Mouse (Mus musculus) CH12.LX (cell line): ENCODE data around the gene Zfp978. TPM values are rescaled to one million over a fixed set of nuclear protein-coding genes. Genes with fewer than 3 reads are reported as not detected.
"Not testable (repeated sequence)": the region's sequence is repeated elsewhere in the genome, so short reads cannot be mapped to it uniquely, and the experiment has no call there.

Experiments used
- DNase-seq: peaks from one replicate; pipeline ENCODE4 v3.0.0-alpha.2; 2013; ENCODE audit errors: extremely low read depth
- H3K27ac ChIP-seq: 2 replicates; pipeline ENCODE4 v1.5.1; 2012; ENCODE audit warnings: low read depth, mild to moderate bottlenecking, control low read depth, moderate library complexity; ENCODE audit not compliant: insufficient read depth
- H3K27me3 ChIP-seq: replicated peaks from 2 replicates; pipeline ENCODE3; 2012; ENCODE audit warnings: inconsistent platforms
- H3K36me3 ChIP-seq, 2 experiments: replicated peaks in 1 of 2; 2 replicates each; pipeline versions ENCODE3 to v1.6.1; 2012; ENCODE audit warnings: inconsistent platforms in 1 of 2, low read length in 1 of 2, mild to moderate bottlenecking in 1 of 2, mixed read lengths in 1 of 2, moderate library complexity in 1 of 2; ENCODE audit not compliant: control insufficient read depth in 1 of 2, insufficient read depth in 1 of 2
- H3K4me1 ChIP-seq, 2 experiments: 2 replicates each; pipeline ENCODE4 v1.6.1; 2012; ENCODE audit warnings: inconsistent platforms in 1 of 2, moderate library complexity in 1 of 2; ENCODE audit not compliant: insufficient read depth in 2 of 2, control insufficient read depth in 1 of 2
- H3K4me2 ChIP-seq: 2 replicates; pipeline ENCODE4 v1.6.1; 2012; ENCODE audit warnings: low read depth, mild to moderate bottlenecking, control low read depth; ENCODE audit not compliant: poor library complexity, insufficient read depth, severe bottlenecking
- H3K4me3 ChIP-seq, 3 experiments: fragments of 150-350 bp in 1 of 3; sonication (generic) in 1 of 3; replicated peaks in 1 of 3; 2 replicates each; pipeline versions ENCODE3 to v1.5.1; 2011 to 2012; ENCODE audit warnings: low read depth in 2 of 3, low read length in 2 of 3, mild to moderate bottlenecking in 2 of 3, moderate library complexity in 2 of 3, control low read depth in 1 of 3, improper control_type of control experiment in 1 of 3, inconsistent platforms in 1 of 3, mixed read lengths in 1 of 3; ENCODE audit not compliant: poor library complexity in 1 of 3
- H3K79me2 ChIP-seq: replicated peaks from 2 replicates; pipeline ENCODE4 v1.6.1; 2012; ENCODE audit warnings: mild to moderate bottlenecking, moderate library complexity; ENCODE audit not compliant: control insufficient read depth, poor library complexity, insufficient read depth, severe bottlenecking; ENCODE audit errors: extremely low read depth
- H3K9ac ChIP-seq: 2 replicates; pipeline ENCODE4 v1.6.1; 2012; ENCODE audit warnings: low read depth, mild to moderate bottlenecking, control low read depth, moderate library complexity; ENCODE audit not compliant: insufficient read depth
- H3K9me3 ChIP-seq: replicated peaks from 2 replicates; pipeline ENCODE3; 2012; ENCODE audit warnings: low read length, inconsistent platforms, mixed read lengths
- dilution Hi-C: fragments of 300-500 bp; cut with MboI; formaldehyde crosslinking; loops from 2 replicates; pipeline ENCODE4 v1.14.3; 2020; ENCODE audit warnings: low sequenced_read_pairs; ENCODE audit not compliant: extremely low pct_unique_long_range_greater_than_20kb, extremely low pct_ligation_motif_present
- in situ Hi-C: fragments of 300-500 bp; cut with MboI; formaldehyde crosslinking; loops from 3 replicates; pipeline ENCODE4 v1.14.3; 2019; ENCODE audit warnings: low sequenced_read_pairs, low pct_ligation_motif_present, low pct_unique_long_range_greater_than_20kb, mixed read lengths
- polyA plus RNA-seq: library from polyadenylated mRNA; unstranded; fragments of >175 nt; gene quantifications from 2 replicates; pipeline ENCODE4 v1.2.1, GENCODE M21; 2012; ENCODE audit warnings: low read depth; ENCODE audit not compliant: insufficient read length
- total RNA-seq, 2 experiments: library from RNA; depleted of rRNA; stranded (reverse); fragments of 300-350 nt in 1 of 2; fragments of >200 nt in 1 of 2; gene quantifications; 2 replicates each; pipeline ENCODE4 v1.2.3; 2012 to 2014

The Zfp978 gene
- total and polyA plus RNA-seq, 3 experiments: 0.72 TPM; not detected in 2

- dilution Hi-C loops, DNase-seq, H3K9ac ChIP-seq, H3K4me3 ChIP-seq, in situ Hi-C loops, H3K79me2 ChIP-seq, H3K4me2 ChIP-seq, H3K36me3 ChIP-seq, H3K27me3 ChIP-seq, H3K27ac ChIP-seq, H3K4me1 ChIP-seq: not testable (repeated sequence)
- H3K9me3 ChIP-seq: peaks cover 23% of the 10 kb centered on the region
Observed at GRCm38 (mm10) chr4:147398741-147399140, 37.6 kb downstream of the Zfp978 start.

- H3K79me2 ChIP-seq, in situ Hi-C loops, H3K4me1 ChIP-seq, H3K4me3 ChIP-seq, H3K9ac ChIP-seq, dilution Hi-C loops, H3K27me3 ChIP-seq, DNase-seq, H3K4me2 ChIP-seq, H3K36me3 ChIP-seq, H3K27ac ChIP-seq: not testable (repeated sequence)
- peaks cover 29% of the 10 kb centered on the region for H3K9me3 ChIP-seq
Observed at GRCm38 (mm10) chr4:147399505-147399904, 38.4 kb downstream of the Zfp978 start.

GRCm38 (mm10) chr4:147400031-147400847 is 39.1 kb downstream of the Zfp978 start:
- in situ Hi-C loops, H3K9ac ChIP-seq, H3K4me3 ChIP-seq, H3K79me2 ChIP-seq, H3K4me1 ChIP-seq, H3K36me3 ChIP-seq, H3K27me3 ChIP-seq, DNase-seq, H3K27ac ChIP-seq, dilution Hi-C loops, H3K4me2 ChIP-seq: not testable (repeated sequence)
- H3K9me3 ChIP-seq: peaks cover 29% of the 10 kb centered on the region

GRCm38 (mm10) chr4:147400848-147401715 is 40.0 kb downstream of the Zfp978 start:
- peaks cover 29% of the 10 kb centered on the region for H3K9me3 ChIP-seq
- H3K9ac ChIP-seq, H3K4me3 ChIP-seq, in situ Hi-C loops, DNase-seq, H3K27me3 ChIP-seq, H3K27ac ChIP-seq, dilution Hi-C loops, H3K4me1 ChIP-seq, H3K79me2 ChIP-seq, H3K4me2 ChIP-seq, H3K36me3 ChIP-seq: not testable (repeated sequence)

GRCm38 (mm10) chr4:147401736-147402506 is 40.8 kb downstream of the Zfp978 start:
- H3K4me2 ChIP-seq, H3K79me2 ChIP-seq, H3K27ac ChIP-seq, H3K4me1 ChIP-seq, dilution Hi-C loops, H3K36me3 ChIP-seq, H3K9ac ChIP-seq, H3K4me3 ChIP-seq, DNase-seq, in situ Hi-C loops, H3K27me3 ChIP-seq: not testable (repeated sequence)
- H3K9me3 ChIP-seq: peaks cover 29% of the 10 kb centered on the region

- H3K36me3 ChIP-seq, in situ Hi-C loops, dilution Hi-C loops, H3K27ac ChIP-seq, H3K79me2 ChIP-seq, H3K27me3 ChIP-seq, H3K9ac ChIP-seq, H3K4me1 ChIP-seq, H3K4me2 ChIP-seq, H3K4me3 ChIP-seq, DNase-seq: not testable (repeated sequence)
- peaks cover 29% of the 10 kb centered on the region for H3K9me3 ChIP-seq
Observed at GRCm38 (mm10) chr4:147402507-147402890, 41.4 kb downstream of the Zfp978 start.
